Mouse (Mus musculus) megakaryocyte, embryonic 14.5 days (primary cell): ENCODE results near the gene Auts2.

ENCODE experiments used
- FLI1 ChIP-seq: IDR thresholded peaks from 2 replicates; pipeline ENCODE4 v1.6.1; 2012; ENCODE audit warnings: low read length, inconsistent platforms, mixed read lengths
- GATA1 ChIP-seq: IDR thresholded peaks from 3 replicates; pipeline ENCODE4 v1.6.1; 2012; ENCODE audit warnings: mixed read lengths, low read length, inconsistent platforms, borderline replicate concordance

DNA sequence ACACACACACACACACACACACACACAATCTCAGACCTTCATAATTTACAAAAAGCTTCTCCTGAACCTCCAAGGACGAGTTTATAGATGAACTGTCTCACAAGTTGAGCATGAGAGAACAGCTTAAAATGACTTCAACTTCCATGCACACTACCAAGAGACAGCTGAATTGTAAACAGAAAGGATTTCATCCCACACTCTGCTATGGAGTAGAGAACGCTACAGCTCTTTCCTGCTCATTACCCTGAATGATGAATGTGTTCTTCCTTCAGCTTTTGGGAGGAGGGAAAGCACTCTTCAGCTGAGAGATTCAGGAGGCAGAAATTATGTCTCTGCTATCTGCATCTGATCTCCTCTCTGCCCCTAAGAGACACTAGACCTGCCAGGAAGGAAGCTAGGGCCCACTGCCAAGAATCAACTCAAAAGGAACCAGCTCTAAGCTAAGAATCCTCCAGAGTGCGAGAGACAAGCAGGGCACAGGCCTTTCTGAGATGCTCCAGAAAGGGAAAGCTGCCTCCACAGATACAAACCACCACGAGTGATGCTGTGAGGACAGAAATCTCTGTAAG lies 342.0 kb downstream of the Auts2 start:
- TF ChIP-seq GATA1: no peak
- no peak for TF ChIP-seq FLI1
